Mouse (Mus musculus): ENCODE measurements at regions not wholly inside any gene's neighbourhood (a gene's known extent, or its start where the extent isn't known, plus 50 kb on each side); places are given as distances from the start of the nearest gene placed in this dataset.

DNA sequence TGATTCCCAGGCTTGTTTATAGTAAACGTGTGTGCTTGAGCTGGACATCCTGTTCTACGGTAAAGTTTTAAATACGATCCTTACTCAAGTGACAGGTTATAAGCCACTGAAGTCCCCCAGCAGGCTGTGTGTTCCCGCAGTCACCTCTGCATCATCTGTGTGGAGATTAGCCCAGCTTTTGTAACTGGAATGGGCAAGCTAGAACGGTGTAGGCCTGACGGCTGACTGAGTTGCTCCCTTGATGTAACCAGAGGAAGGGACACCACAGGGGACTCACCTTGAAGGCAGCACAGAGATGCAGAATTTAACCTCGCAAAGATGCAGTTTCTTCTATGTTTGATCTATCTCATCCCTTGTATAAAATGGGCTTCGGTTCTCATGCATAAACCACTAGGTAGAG, 418.4 kb upstream of the Pou3f3 start:
- no peak overlapping the region for H3K4me3 ChIP-seq (ENCODE audit: low read length)
- WGBS = 61% methylated on average over 8 of the region's 8 CpGs
- H3K9ac ChIP-seq (ENCODE audit: low read depth, low read length) = no peak overlapping the region
- no peaks in the 10 kb centered on the region for H3K27me3 ChIP-seq (replicated peaks; ENCODE audit: control insufficient read depth, insufficient read depth, low read length)
- no peaks in the 10 kb centered on the region for H3K36me3 ChIP-seq (ENCODE audit: control insufficient read depth, insufficient read depth, low read length)
- H3K9me3 ChIP-seq (ENCODE audit: control insufficient read depth, low read length) = no peaks in the 10 kb centered on the region
- H3K4me2 ChIP-seq (ENCODE audit: low read depth, low read length) = no peak overlapping the region
- ATAC-seq = no peak
- no peaks in the 10 kb centered on the region for H3K4me1 ChIP-seq (ENCODE audit: control insufficient read depth, insufficient read depth, low read length)
- no peak overlapping the region for H3K27ac ChIP-seq (ENCODE audit: low read length)

DNA sequence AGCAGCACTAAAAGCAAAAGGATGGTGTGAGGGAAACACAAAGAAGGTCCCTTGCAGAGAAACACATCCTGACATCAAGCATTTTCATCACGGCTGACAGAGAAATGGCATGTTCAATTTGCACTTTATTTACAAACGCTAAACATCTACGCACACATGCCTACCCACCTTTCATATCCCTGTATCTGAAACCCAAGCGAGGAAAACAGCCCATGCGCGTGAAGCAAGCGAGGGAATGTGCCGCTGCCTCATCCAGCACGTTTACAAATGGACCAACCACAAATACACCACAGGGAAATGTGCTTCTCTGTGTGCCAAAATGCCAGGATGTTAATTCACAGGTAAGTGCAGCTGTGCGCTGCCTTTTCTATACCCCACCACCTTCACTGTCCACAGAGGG, 399.7 kb upstream of the Pou3f3 start:
- Histone ChIP-seq H3K9me3 (ENCODE audit: control insufficient read depth, low read length) (no peaks in the 10 kb centered on the region), H3K36me3 (ENCODE audit: control insufficient read depth, insufficient read depth, low read length) (no peaks in the 10 kb centered on the region), H3K4me2 (ENCODE audit: low read depth, low read length) (no peak overlapping the region), H3K4me3 (ENCODE audit: low read length) (no peak overlapping the region), H3K27me3 (replicated peaks; ENCODE audit: control insufficient read depth, insufficient read depth, low read length) (no peaks in the 10 kb centered on the region), H3K27ac (ENCODE audit: low read length) (no peak overlapping the region), H3K9ac (ENCODE audit: low read depth, low read length) (no peak overlapping the region), H3K4me1 (ENCODE audit: control insufficient read depth, insufficient read depth, low read length) (no peaks in the 10 kb centered on the region)
- 66% methylated on average over 10 of the region's 10 CpGs for WGBS
- ATAC-seq = no peak

- Histone ChIP-seq H3K9me3 (ENCODE audit: control insufficient read depth, low read length) (no peaks in the 10 kb centered on the region), H3K9ac (ENCODE audit: low read depth, low read length) (no peak overlapping the region), H3K4me1 (ENCODE audit: control insufficient read depth, insufficient read depth, low read length) (no peaks in the 10 kb centered on the region), H3K27me3 (replicated peaks; ENCODE audit: control insufficient read depth, insufficient read depth, low read length) (no peaks in the 10 kb centered on the region), H3K36me3 (ENCODE audit: control insufficient read depth, insufficient read depth, low read length) (no peaks in the 10 kb centered on the region), H3K4me2 (ENCODE audit: low read depth, low read length) (no peak overlapping the region), H3K27ac (ENCODE audit: low read length) (no peak overlapping the region), H3K4me3 (ENCODE audit: low read length) (no peak overlapping the region)
- WGBS = 86% methylated on average over 1 of the region's 1 CpGs
- no peak for ATAC-seq
Observed at GRCm38 (mm10) chr1:42309251-42309650, 386.3 kb upstream of the Pou3f3 start.

DNA sequence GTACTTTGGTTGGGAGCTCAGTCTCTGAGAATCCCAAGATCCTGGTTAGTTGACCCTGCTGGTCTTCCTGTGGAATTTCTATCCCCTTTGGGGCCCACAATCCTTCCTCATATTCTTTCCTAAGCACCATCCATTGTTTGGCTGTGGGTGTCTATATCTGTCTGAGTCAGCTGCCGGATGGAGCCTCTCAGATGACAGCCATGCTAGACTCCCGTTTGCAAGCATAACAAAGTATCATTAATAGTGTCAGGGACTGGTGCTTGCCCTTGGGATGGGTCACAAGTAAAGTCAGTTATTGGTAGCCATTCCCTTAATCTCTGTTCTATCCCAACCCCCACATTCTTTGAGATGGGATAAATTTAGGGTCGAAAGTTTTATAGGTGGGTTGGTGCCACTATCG, 382.1 kb upstream of the Pou3f3 start:
- no peaks in the 10 kb centered on the region for H3K9me3 ChIP-seq (ENCODE audit: control insufficient read depth, low read length)
- no peak overlapping the region for H3K27ac ChIP-seq (ENCODE audit: low read length)
- no peak overlapping the region for H3K4me3 ChIP-seq (ENCODE audit: low read length)
- no peaks in the 10 kb centered on the region for H3K27me3 ChIP-seq (replicated peaks; ENCODE audit: control insufficient read depth, insufficient read depth, low read length)
- H3K9ac ChIP-seq (ENCODE audit: low read depth, low read length) = no peak overlapping the region
- no peaks in the 10 kb centered on the region for H3K4me1 ChIP-seq (ENCODE audit: control insufficient read depth, insufficient read depth, low read length)
- no peaks in the 10 kb centered on the region for H3K36me3 ChIP-seq (ENCODE audit: control insufficient read depth, insufficient read depth, low read length)
- H3K4me2 ChIP-seq (ENCODE audit: low read depth, low read length) = no peak overlapping the region
- no peak for ATAC-seq
- 86% methylated on average over 4 of the region's 4 CpGs for WGBS

- WGBS = 76% methylated on average over 4 of the region's 4 CpGs
- Histone ChIP-seq H3K4me3 (ENCODE audit: low read length) (no peak overlapping the region), H3K4me2 (ENCODE audit: low read depth, low read length) (no peak overlapping the region), H3K9me3 (ENCODE audit: control insufficient read depth, low read length) (no peaks in the 10 kb centered on the region), H3K36me3 (ENCODE audit: control insufficient read depth, insufficient read depth, low read length) (no peaks in the 10 kb centered on the region), H3K27me3 (replicated peaks; ENCODE audit: control insufficient read depth, insufficient read depth, low read length) (no peaks in the 10 kb centered on the region), H3K9ac (ENCODE audit: low read depth, low read length) (no peak overlapping the region), H3K4me1 (ENCODE audit: control insufficient read depth, insufficient read depth, low read length) (no peaks in the 10 kb centered on the region), H3K27ac (ENCODE audit: low read length) (no peak overlapping the region)
- no peak for ATAC-seq
Observed at GRCm38 (mm10) chr1:42351884-42352283, 343.7 kb upstream of the Pou3f3 start.

- no peak overlapping the region for H3K4me3 ChIP-seq (ENCODE audit: low read length)
- no peaks in the 10 kb centered on the region for H3K36me3 ChIP-seq (ENCODE audit: control insufficient read depth, insufficient read depth, low read length)
- H3K4me2 ChIP-seq (ENCODE audit: low read depth, low read length) = no peak overlapping the region
- no peaks in the 10 kb centered on the region for H3K4me1 ChIP-seq (ENCODE audit: control insufficient read depth, insufficient read depth, low read length)
- ATAC-seq = no peak
- no peaks in the 10 kb centered on the region for H3K9me3 ChIP-seq (ENCODE audit: control insufficient read depth, low read length)
- no peaks in the 10 kb centered on the region for H3K27me3 ChIP-seq (replicated peaks; ENCODE audit: control insufficient read depth, insufficient read depth, low read length)
- WGBS = 73% methylated on average over 13 of the region's 13 CpGs
- no peak overlapping the region for H3K9ac ChIP-seq (ENCODE audit: low read depth, low read length)
- H3K27ac ChIP-seq (ENCODE audit: low read length) = no peak overlapping the region
Observed at GRCm38 (mm10) chr1:42352389-42352788, 343.2 kb upstream of the Pou3f3 start.

DNA sequence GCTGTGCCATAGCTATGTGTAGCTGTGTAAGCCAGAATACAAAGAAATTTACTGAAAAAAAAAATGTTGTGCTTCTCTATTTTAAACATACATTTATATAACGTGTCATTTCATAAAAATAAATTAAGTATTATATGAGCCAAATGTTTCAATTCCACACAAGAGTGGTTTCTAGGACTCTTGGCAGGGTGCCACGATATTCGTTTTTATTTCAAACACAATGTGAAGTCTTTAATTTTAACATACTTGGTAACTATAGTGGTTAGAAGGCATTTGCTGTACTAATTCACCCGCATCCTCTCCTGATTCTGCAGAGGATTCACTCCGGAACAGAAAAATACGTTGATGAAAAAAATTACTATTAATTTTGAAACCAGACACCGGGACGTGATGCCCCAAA, 342.5 kb upstream of the Pou3f3 start:
- no peaks in the 10 kb centered on the region for H3K9me3 ChIP-seq (ENCODE audit: control insufficient read depth, low read length)
- 63% methylated on average over 8 of the region's 8 CpGs for WGBS
- no peak overlapping the region for H3K4me2 ChIP-seq (ENCODE audit: low read depth, low read length)
- no peak overlapping the region for H3K27ac ChIP-seq (ENCODE audit: low read length)
- no peaks in the 10 kb centered on the region for H3K36me3 ChIP-seq (ENCODE audit: control insufficient read depth, insufficient read depth, low read length)
- ATAC-seq = no peak
- H3K4me1 ChIP-seq (ENCODE audit: control insufficient read depth, insufficient read depth, low read length) = no peaks in the 10 kb centered on the region
- H3K27me3 ChIP-seq (replicated peaks; ENCODE audit: control insufficient read depth, insufficient read depth, low read length) = no peaks in the 10 kb centered on the region
- H3K9ac ChIP-seq (ENCODE audit: low read depth, low read length) = no peak overlapping the region
- no peak overlapping the region for H3K4me3 ChIP-seq (ENCODE audit: low read length)

- Histone ChIP-seq H3K4me2 (ENCODE audit: low read depth, low read length) (no peak overlapping the region), H3K27ac (ENCODE audit: low read length) (no peak overlapping the region), H3K27me3 (replicated peaks; ENCODE audit: control insufficient read depth, insufficient read depth, low read length) (no peaks in the 10 kb centered on the region), H3K9ac (ENCODE audit: low read depth, low read length) (no peak overlapping the region), H3K4me3 (ENCODE audit: low read length) (no peak overlapping the region), H3K4me1 (ENCODE audit: control insufficient read depth, insufficient read depth, low read length) (no peaks in the 10 kb centered on the region), H3K36me3 (ENCODE audit: control insufficient read depth, insufficient read depth, low read length) (no peaks in the 10 kb centered on the region), H3K9me3 (ENCODE audit: control insufficient read depth, low read length) (no peaks in the 10 kb centered on the region)
- no peak for ATAC-seq
- 86% methylated on average over 6 of the region's 6 CpGs for WGBS
Observed at GRCm38 (mm10) chr1:42354020-42354419, 341.5 kb upstream of the Pou3f3 start.

- Histone ChIP-seq H3K9me3 (ENCODE audit: control insufficient read depth, low read length) (no peaks in the 10 kb centered on the region), H3K4me1 (ENCODE audit: control insufficient read depth, insufficient read depth, low read length) (no peaks in the 10 kb centered on the region), H3K9ac (ENCODE audit: low read depth, low read length) (no peak overlapping the region), H3K27ac (ENCODE audit: low read length) (no peak overlapping the region), H3K27me3 (replicated peaks; ENCODE audit: control insufficient read depth, insufficient read depth, low read length) (no peaks in the 10 kb centered on the region), H3K4me2 (ENCODE audit: low read depth, low read length) (no peak overlapping the region), H3K4me3 (ENCODE audit: low read length) (no peak overlapping the region), H3K36me3 (ENCODE audit: control insufficient read depth, insufficient read depth, low read length) (no peaks in the 10 kb centered on the region)
- 81% methylated on average over 3 of the region's 3 CpGs for WGBS
- no peak for ATAC-seq
Observed at GRCm38 (mm10) chr1:42362438-42362837, 333.1 kb upstream of the Pou3f3 start.

DNA sequence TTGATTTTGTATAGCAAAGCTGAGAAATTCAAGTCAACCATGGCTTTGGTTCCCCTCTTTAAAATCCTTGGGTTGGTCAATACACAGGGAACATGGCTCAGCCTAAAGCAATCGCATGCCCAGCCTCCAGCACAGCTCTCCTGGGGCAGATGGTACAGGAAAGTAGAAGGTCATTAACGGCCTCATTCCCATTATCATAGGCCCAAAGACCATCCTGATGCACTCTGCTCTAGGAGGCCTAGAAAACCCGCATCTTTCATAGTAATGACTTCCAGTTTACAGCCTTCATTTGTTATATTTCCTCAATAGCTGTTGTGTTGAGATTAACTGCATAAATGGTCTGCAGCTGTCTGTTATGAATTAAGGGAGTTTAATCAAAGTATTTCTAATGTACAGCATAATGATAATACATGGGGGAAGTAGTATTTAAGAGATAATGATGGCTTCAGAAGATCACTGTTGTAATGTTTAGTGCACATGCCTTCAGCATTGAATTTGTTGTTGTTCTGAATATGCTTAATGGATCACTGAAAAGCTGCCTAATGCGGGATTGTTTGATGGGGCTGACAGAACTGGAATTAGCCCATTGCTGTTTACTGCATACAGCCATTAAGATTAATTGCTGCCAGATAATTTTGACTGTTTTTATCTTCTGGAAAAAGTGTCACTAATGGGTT, 329.8 kb upstream of the Pou3f3 start:
- Histone ChIP-seq H3K36me3 (ENCODE audit: control insufficient read depth, insufficient read depth, low read length) (no peaks in the 10 kb centered on the region), H3K4me2 (ENCODE audit: low read depth, low read length) (no peak overlapping the region), H3K27me3 (replicated peaks; ENCODE audit: control insufficient read depth, insufficient read depth, low read length) (no peaks in the 10 kb centered on the region), H3K4me3 (ENCODE audit: low read length) (no peak overlapping the region), H3K9me3 (ENCODE audit: control insufficient read depth, low read length) (no peaks in the 10 kb centered on the region), H3K9ac (ENCODE audit: low read depth, low read length) (no peak overlapping the region), H3K27ac (ENCODE audit: low read length) (no peak overlapping the region), H3K4me1 (ENCODE audit: control insufficient read depth, insufficient read depth, low read length) (no peaks in the 10 kb centered on the region)
- 83% methylated on average over 4 of the region's 4 CpGs for WGBS
- ATAC-seq = no peak
